Mouse (Mus musculus) fat pad, adult 2 months (tissue): Measurements from ENCODE around the gene Tab1.

Experiments
- DNase-seq: peaks from one replicate; pipeline ENCODE4 v3.0.0-alpha.2; 2011; ENCODE audit warnings: low read depth, low spot score; ENCODE audit errors: extremely low read depth

The Tab1 gene

GRCm38 (mm10) chr15:80161199-80161598, 28.3 kb downstream of the Tab1 start:
- DNase-seq, result no peak

GRCm38 (mm10) chr15:80162401-80162964, 29.6 kb downstream of the Tab1 start:
- no peak for DNase-seq

GRCm38 (mm10) chr15:80163274-80163673, 30.3 kb downstream of the Tab1 start:
- DNase-seq, result no peak

DNA sequence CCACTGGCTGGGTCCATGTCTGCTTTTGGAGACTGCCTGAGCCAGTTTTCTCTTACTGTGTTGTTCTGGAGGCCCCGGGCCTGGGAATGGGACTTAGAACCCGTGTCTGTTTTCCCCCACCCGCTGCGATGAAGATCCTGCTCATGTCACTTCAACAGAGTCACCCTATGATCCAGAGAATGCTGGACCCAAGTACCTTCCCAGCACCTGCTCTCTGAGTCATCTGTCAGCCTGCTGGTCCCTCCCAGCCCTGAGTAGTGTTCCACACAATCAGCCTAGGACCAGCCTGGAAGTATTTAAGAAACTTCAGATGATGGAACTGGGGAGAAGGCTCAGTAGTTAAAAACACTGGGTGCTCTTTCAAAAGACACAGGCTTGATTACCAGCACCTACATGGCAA, 30.8 kb downstream of the Tab1 start:
- DNase-seq, result no peak

DNA sequence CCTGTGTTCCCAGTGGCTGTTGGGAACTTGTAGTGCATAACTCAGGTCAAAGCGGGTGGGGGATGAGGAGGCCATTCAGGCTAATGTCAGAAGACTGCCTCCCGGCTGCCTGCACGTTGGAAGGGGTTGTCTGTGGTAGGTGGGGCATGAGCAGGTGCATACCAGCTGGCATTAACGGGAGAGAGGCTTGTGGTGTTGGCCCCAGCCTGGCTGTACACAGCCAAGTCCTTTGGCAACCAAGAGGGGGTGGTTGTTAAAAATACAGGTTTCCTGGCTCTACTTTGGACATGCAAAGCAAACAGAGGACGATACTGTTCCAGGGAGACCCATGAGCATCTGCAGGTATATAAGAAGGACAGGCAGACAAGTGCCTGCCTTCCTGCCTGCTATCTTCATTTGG, 32.5 kb downstream of the Tab1 start:
- no peak for DNase-seq

GRCm38 (mm10) chr15:80169484-80169883, 36.6 kb downstream of the Tab1 start:
- DNase-seq, result no peak

DNA sequence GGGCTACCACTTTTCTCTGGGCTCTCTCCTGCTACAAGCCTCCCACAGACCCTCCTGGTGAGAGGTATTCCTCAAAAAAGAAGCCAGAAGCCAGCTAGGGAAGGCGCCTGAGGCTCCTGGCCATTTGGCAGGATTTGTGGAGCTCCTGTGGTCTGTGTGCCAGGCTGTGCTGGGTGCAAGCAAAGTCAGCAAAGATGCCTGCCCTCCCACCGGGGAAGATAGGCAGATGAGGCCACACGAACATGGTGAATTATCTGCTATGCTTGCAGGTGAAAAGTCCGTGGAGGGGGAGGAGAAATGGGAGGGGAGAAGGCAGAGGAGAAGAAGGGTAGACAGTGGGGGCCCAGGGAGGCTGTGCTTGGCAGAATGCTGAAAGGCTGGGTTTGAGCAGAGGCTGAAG, 37.4 kb downstream of the Tab1 start:
- DNase-seq, result no peak

DNA sequence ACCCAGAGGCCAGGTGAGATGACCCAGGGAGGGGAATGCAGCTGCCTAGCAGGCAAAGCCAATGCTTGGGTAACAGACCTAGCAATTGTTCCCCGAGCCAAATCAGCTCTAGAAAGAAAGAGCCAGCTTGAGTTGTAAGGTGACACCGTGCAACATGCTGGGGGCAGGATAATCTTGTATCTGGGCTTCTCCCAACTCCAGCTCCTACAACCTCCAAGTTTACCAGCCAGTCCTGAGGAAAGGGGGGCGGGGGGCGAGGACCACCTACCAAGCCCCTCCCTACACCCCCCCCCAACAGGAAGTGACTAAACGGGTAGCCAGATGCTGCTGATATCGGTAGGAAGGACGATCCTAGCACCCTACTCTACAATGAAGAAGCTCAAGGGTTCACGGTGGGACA, 38.4 kb downstream of the Tab1 start:
- DNase-seq, result no peak

DNA sequence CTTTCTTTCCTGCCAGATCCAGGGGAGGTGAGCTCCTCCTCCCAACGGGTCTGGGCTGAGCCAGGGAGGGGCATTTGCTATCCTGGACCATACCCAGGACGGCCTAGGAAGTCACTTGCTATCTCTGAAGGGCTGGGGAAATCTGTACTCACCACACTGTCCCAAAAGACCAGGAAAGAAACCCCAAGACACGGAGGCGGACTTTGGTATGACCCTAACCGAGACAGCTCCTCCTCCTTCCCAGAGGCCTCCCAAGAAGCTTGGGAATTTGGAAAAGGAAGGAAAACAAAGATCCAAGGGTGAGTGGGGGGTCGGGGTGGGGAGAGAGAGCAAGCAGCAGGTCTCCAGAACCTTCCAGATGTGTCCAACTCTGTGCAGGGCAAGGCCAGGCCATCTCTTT, 38.9 kb downstream of the Tab1 start:
- DNase-seq, result no peak

DNA sequence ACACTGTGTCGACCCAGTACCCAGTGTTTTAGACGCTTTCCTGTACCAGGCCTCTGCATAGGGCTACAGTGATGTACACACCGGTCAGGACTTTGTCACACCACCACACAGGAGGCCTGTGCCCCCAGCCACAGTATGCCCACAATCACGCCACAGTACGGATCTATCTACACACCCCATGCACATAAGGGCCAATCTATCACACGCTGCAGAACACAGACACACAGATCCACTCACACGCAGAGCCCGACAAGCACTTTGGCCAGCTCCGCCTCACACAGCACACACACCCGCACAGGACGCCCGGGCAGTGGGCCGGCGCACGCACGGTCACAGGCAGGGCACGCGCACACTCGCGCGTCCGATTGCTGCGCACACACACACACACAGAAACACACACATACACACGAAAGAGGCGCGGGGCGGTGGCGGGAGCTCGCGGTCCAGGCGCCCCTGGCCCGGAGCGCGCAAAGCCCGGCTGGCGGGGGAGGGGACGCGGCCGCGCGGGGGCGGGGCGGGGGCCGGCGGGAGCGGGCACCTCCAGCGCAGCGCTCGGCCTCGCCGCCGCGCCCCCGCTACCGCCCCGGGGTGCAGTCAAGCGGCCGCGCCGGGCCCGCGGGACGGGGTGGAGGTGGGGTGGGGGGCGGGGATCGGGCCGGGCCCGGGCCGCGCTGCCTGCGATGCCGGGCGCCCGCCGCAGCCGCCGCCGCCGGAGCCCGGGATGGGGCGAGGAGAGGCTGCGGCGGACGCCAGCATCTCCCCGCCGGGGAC, 40.3 kb downstream of the Tab1 start, which contains the start of gene Mgat3:
Gene Mgat3 (plus strand): TSS at position 721 of the 771 bp plus-strand sequence.
- DNase-seq, result no peak

DNA sequence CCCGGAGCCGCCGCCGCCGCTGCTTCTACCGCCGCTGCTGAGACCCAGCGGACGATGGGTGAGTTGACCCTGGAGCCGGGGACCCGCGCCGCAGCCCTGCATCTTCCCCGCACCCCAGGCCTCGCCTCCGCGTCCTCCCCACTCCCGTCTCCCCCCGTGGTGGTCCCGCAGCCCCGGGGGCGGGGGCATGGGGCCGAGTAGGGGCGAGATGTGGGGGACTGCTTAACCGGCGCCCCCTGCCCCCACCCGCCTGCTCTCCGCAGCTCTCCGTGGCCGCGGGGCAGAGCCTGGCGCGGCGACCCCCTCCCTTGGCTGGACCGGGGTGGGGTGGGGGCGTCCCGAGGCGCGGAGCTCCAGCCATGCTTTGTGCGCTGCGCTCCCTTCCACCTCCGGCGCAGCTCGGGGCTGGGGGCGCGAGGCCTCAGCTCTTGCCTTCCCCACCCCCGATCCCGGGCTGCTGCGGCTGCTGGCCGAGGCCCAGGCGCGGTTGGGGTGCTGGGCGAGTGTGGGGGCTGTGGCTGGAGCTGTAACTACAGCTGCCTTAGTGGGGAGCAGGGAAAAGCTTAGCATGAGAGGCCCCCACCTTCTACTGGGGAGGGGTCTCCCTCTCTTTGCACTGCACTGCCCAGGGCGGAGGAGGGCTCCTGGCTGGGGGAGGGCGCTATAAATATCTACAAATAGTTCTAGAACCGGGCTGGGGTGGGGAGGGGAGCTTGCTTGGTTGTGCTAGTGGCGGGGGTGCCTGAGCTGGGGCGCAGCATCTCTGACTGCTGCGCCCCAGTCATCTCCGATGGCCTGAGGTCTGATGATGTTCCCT, 41.1 kb downstream of the Tab1 start:
- no peak for DNase-seq

DNA sequence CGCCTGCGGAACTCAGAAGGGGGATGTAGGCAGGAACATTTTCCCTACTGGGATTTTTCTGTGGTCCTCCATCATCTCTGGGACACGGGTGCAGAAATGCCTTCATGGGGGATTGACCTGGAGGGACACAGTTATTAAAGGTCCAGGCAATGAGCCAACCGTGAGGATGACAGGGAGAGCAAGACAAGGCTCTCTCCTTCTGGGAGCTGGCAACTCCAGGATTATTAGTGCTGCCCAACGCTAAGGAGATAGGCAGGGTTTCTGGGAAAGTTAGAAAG, 41.6 kb downstream of the Tab1 start:
- no peak for DNase-seq

GRCm38 (mm10) chr15:80175316-80175715, 42.4 kb downstream of the Tab1 start:
- no peak for DNase-seq

DNA sequence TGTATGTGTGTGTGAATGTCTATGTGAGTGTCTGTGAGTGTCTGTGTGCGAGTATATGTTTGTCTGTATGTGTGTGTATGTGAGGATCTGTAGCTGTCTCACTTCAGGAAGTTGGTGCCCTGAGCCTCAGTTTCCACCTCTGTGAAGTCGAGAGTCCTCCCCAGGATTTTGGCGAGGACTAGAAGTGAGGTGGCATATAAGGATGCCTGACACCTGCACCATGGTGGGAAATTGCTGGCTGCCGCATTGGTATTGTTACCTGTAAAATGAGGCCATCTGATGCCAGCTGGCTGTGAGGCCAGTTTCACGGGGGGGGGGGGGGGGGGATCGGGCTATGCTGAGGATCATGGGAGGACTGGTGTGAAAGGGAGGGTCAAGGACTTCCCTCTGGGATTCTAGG, 42.8 kb downstream of the Tab1 start:
- no peak for DNase-seq

GRCm38 (mm10) chr15:80181561-80181960, 48.6 kb downstream of the Tab1 start:
- DNase-seq, result peak; percentile 28

DNA sequence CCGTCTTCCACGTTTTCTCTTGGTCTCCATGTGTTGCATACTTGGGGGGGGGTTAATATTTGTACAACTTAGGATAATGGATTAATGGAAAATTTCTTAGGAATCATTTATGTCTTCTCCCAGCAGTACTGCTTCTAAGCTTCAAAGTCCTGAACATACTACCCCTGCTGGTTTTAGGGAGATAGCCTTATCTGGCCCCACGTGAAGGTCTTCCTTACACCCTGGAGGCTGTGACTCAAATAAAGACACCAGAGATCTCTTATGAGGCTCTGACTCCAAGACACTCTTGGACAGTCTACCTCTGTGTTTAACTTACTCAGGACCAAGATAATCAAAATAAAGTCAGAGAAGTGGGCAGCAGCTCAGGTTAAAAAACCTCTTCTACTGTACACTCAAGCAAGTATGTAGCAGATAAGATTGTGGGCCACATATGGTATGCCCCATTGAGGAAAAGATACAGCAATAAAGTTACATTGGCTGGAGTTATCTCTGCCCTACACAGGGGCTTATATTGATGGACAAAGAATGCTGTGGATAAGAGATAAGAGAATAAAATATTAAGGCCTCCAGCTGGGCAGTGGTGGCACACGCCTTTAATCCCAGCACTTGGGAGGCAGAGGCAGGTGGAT, 49.3 kb downstream of the Tab1 start:
- DNase-seq, result no peak

DNA sequence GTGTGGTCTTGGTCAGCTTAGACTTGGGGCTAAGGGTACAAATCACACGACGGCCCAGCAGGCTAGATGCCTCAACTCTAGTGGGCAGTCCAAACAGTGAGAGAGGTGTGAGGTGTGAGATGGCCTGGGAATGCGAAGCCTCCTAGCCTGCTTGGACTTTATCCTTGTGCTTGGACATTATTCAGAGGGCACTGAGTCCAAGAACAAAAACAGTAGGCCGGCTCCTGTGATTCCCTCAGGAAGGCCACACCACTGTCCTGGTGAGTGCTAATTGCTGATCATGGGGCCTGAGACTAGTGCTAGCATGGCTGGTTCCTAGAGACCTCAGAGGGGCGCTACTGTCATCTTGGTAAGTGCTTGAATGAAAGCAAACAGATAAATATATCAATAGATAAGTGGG, 56.0 kb downstream of the Tab1 start:
- no peak for DNase-seq

GRCm38 (mm10) chr15:80190075-80190474, 57.1 kb downstream of the Tab1 start:
- no peak for DNase-seq

DNA sequence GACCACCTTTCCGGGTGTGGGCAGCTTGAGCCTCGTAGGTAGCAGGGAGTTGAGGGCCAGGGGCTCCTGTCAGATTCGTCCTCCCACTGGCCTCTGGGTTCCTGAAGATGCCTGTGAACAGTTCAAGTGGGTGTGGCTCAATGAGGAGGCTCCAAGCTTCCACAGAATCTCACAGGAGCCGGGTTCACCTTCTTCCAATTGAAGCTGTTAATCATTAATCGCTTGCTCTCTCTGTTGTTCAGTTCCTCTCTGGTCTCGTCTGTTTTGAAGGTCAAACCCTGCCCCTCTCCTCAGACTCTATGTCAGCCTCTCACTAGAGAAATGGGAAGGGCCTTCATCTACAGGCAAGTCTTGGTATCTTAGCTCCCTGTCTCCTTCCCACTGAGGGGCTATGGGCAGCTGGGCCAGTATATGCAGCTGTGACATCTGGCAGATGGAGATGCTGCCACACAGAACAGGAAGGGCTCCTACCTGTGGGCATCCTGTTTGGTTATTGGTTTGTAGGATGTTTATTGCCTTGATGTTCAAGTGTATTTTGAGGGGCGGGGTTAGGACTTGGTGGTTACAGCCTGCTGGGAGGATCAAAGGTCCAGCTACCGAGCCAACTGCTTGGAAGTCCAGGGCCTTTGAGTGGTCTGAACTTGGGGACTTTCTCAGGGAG, 58.8 kb downstream of the Tab1 start:
- DNase-seq, result no peak

DNA sequence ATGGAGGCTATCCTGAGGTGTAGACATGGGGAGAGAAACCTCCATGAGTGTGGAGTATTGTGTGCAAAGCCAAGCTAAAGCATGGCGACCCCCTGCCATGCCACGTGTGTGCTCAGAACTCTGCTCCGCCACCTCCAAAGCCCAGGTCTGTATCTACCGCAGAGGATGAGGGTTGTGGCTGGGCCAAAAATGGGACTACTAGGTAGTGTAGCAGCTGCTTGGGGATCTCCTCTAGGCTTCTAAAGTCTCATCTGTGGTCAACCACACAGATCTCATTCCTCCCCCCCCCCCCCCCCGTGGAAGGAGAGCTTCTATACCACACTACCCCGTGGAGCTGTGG, 59.3 kb downstream of the Tab1 start:
- no peak for DNase-seq

- no peak for DNase-seq
Observed at GRCm38 (mm10) chr15:80192847-80193246, 59.9 kb downstream of the Tab1 start.
